Mouse (Mus musculus) liver, embryonic 14.5 days (tissue): ENCODE results near the gene Amt.
"Not testable (repeated sequence)": the region's sequence is repeated elsewhere in the genome, so short reads cannot be mapped to it uniquely, and the experiment has no call there.

Source experiments
- CTCF ChIP-seq: IDR thresholded peaks from 2 replicates; pipeline ENCODE4 v1.5.1; 2016; ENCODE audit warnings: antibody characterized with exemption, low read depth, control low read depth
- EP300 ChIP-seq: IDR thresholded peaks from 2 replicates; pipeline ENCODE4 v1.6.1; 2016; ENCODE audit warnings: antibody characterized with exemption, low read depth

DNA sequence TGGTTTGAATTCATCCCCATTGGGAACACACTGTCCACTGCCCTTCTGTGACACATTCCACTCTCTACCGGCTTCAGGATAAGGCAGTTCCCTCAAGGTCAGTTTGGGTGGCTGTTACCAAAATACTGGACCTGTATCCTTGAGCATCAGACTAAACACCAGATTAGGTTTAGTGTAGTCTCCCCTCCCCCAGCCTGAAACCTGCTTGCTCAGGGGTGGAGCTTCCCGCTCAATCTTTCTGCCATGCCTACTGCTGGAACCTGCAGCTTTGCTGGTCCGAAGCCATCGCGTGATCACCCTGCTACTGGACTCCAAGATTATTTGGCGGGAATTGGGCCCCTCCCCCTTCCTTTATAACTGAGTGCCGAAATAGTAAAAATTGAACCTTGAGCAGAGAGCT is 28.0 kb upstream of the Amt start:
- not testable (repeated sequence) for TF ChIP-seq CTCF, EP300
